Mouse (Mus musculus): Measurements from ENCODE around the gene Trappc3.

Trappc3 gene

GRCm38 (mm10) chr4:126309922-126310309 lies 47.8 kb downstream of the Trappc3 start:
- CTCF ChIA-PET = interaction anchor here (0.6 to 1.3 kb wide), 3 partner anchors 48 to 410 kb away, joined by 3 to 8 read pairs (median 3); partner anchors contain the start of gene Trappc3

DNA sequence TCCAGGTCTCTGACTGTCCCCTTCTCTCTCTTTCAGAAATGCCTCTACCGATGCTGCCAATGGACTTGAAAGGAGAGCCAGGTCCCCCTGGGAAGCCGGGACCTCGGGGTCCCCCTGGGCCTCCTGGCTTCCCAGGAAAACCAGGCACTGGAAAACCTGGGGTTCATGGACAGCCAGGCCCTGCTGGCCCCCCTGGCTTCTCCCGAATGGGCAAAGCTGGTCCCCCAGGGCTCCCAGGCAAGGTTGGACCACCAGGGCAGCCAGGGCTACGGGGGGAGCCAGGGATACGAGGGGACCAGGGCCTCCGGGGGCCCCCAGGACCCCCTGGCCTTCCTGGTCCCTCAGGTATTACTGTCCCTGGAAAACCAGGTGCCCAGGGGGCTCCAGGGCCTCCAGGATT lies 48.2 kb downstream of the Trappc3 start:
- CTCF ChIA-PET = interaction anchor here (1.3 kb wide), 1 partner anchor 48 kb away, joined by 3 read pairs; the partner anchor contains the start of gene Trappc3

- CTCF ChIA-PET = no interaction called here
Measured at GRCm38 (mm10) chr4:126311566-126312200, 49.6 kb downstream of the Trappc3 start.

- CTCF ChIA-PET = interaction anchor here (0.7 kb wide), 1 partner anchor 82 kb away, joined by 5 read pairs; no protein-coding TSS in a partner anchor
Measured at GRCm38 (mm10) chr4:126313202-126313601, 51.1 kb downstream of the Trappc3 start.

- CTCF ChIA-PET = no interaction called here
Measured at GRCm38 (mm10) chr4:126314393-126314792, 52.3 kb downstream of the Trappc3 start.

- CTCF ChIA-PET = no interaction called here
Measured at GRCm38 (mm10) chr4:126315931-126316330, 53.8 kb downstream of the Trappc3 start.

DNA sequence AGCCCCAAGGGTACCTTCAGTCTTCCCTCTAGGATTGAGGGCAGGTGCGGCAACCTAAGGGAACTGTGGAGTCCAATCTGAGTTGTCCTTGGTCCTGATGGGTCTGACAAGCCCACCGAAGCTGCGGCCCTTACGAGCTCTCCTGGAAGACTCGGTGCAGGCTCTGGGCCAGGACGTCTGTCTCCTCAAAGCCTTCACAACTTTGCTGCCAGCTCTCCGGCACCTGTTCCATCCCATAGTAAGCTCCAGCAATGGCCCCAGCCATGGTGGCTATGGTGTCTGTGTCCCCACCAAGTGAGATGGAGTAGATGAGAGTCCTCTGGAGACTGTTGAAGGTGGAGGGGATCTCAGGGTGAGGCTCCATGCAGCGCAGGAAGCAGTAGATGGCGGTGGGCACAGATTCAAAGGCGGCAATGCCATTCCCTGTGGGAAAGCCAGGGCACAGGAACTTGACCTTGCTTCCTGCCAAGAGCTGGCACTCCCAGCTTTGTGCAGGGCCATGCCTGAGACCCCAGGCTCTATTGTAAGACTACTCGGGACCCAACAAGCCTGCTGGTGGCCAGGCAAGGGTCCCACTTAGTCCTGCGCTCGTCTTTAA lies 54.4 kb downstream of the Trappc3 start:
- CTCF ChIA-PET = no interaction called here

DNA sequence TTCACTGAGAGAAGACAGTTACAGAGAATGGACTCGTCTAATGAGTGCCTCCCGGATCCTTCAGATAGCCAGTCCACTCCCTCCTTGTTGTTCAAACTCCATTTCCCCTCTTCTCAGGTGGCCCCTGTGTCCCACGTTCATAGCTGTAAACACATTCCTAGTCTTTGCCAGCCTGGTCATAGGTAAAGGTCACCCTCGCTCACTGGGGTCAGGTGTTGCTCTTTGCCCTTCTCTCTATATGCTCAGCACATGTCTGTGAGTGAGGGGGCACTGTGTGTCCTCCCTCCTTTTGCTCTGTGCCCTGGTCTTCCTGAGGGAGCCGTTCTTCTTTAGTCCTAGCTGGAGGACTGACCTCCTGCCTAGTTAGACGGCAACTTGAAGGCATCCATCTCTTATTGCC lies 57.7 kb downstream of the Trappc3 start:
- CTCF ChIA-PET = no interaction called here

GRCm38 (mm10) chr4:126321111-126321853 lies 59.2 kb downstream of the Trappc3 start, which contains the start of gene Adprhl2:
Adprhl2 (minus strand) TSS chr4:126321703.
- CTCF ChIA-PET = interaction anchor here (0.5 kb wide), 1 partner anchor 92 kb away, joined by 3 read pairs; no protein-coding TSS in a partner anchor

DNA sequence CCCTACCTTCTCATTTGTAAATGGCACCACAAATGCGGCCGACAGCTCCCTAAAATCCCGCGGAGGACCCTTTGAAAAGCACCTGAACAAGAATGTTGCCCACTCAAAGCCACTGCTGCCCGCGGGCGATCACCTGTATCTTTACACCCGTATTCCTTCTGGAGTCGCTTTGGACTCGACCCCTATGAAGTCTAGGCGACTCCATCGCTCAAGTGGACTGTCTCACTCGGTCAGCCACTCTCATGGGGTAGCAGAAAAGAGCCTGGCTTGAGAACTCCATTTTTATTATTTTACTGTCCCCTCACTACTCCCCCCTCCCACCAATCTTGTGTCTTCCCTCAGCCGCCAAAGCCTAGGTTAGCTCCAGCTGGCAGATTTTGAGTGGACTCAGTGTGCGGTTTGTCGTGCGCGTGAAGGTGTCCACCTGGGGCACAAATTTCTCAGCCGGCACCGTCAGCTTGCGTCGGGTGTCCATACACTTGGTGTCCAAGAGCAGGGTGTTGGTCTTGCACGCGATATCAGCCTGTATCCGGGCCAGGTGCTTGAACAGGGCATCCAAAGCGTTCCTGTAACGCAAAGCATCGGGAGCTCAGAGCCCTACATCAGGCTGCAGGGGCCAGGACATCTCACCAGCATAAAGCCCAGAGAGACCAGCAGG lies 59.9 kb downstream of the Trappc3 start:
- CTCF ChIA-PET = no interaction called here

DNA sequence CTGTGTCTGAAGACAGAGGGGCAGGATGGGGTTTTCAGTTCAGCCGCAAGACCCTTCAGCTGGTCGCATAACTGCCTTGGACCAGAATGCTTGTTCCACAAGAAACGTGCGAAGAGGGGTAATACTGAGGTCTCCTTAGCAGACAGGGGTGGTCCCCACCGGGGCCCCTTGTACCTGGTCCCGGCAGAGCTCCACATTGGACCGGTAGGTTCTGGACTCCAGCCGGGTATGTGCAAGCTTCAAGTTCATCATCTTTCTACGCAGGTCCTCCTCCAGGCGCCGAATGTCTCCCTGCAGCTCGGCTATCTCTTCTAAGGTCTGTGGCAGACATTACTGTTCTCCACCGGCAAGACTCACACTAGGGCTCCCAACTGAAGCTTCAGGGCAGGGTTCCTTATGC lies 60.5 kb downstream of the Trappc3 start:
- CTCF ChIA-PET = no interaction called here

DNA sequence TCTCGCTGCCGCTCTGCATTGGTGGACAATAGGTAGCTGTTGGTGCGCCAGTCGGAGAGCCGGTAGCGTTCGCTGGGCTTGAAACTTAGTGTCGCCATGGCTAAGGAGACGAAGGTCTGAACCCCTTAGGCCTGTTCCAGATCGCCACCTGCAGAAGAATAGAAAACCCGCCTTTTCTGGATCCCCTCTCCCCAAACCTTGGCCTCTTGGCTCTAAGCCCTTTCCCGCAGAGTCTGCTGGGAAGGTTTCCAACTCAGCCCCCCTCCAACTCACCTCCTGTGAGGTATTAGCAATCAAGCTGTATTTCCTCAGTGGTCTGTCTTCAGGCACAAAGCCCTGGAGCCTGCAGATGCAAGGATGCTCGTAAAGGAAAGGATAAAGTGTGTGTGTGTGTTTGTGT lies 62.7 kb downstream of the Trappc3 start:
- CTCF ChIA-PET = no interaction called here

- CTCF ChIA-PET = no interaction called here
Measured at GRCm38 (mm10) chr4:126325281-126325861, 63.2 kb downstream of the Trappc3 start, which contains the start of gene Tekt2. Tekt2 (minus strand) TSS chr4:126325688.

Data from spleen, embryonic (tissue).